Mouse (Mus musculus) testis, adult 2 months (tissue): ENCODE results near the gene Olfr346. TPM values are rescaled to one million over a fixed set of nuclear protein-coding genes. Genes with fewer than 3 reads are reported as not detected.

ENCODE experiments used
- H3K27ac ChIP-seq: fragments of 200-500 bp; 2 replicates; pipeline ENCODE4 v1.5.1; 2012; ENCODE audit warnings: low read depth, low read length; ENCODE audit not compliant: control insufficient read depth, insufficient read depth
- H3K27me3 ChIP-seq: fragments of 200-500 bp; 2 replicates; pipeline ENCODE4 v1.6.1; 2012; ENCODE audit warnings: mild to moderate bottlenecking, low read length, moderate library complexity; ENCODE audit not compliant: control insufficient read depth, insufficient read depth
- H3K36me3 ChIP-seq: fragments of 200-500 bp; 2 replicates; pipeline ENCODE4 v1.6.1; 2012; ENCODE audit warnings: mild to moderate bottlenecking, low read length; ENCODE audit not compliant: control insufficient read depth, insufficient read depth
- H3K4me1 ChIP-seq: fragments of 200-500 bp; 2 replicates; pipeline ENCODE4 v1.6.1; 2012; ENCODE audit warnings: low read length; ENCODE audit not compliant: control insufficient read depth, insufficient read depth
- H3K4me3 ChIP-seq: fragments of 200-500 bp; 2 replicates; pipeline ENCODE4 v1.5.1; 2012; ENCODE audit warnings: low read depth, mild to moderate bottlenecking, low read length, moderate library complexity, mixed read lengths; ENCODE audit not compliant: control insufficient read depth
- CTCF ChIP-seq: fragments of 200-500 bp; IDR thresholded peaks from 2 replicates; pipeline ENCODE4 v1.5.1; 2012; ENCODE audit warnings: low read depth, mild to moderate bottlenecking, inconsistent platforms, low read length, moderate library complexity; ENCODE audit not compliant: control insufficient read depth, insufficient read depth, insufficient replicate concordance
- POLR2A ChIP-seq: fragments of 200-500 bp; IDR thresholded peaks from 2 replicates; pipeline ENCODE4 v1.6.1; 2012; ENCODE audit warnings: low read depth, mild to moderate bottlenecking, inconsistent platforms, low read length, moderate library complexity; ENCODE audit not compliant: control insufficient read depth
- polyA plus RNA-seq: library from polyadenylated mRNA; depleted of rRNA; stranded (reverse); fragments of >200 nt; gene quantifications from 2 replicates; pipeline ENCODE4 v1.2.3, GENCODE M21; 2012; rRNA removed

Gene Olfr346
- polyA plus RNA-seq: not detected in 2 replicates

GRCm38 (mm10) chr2:36685488-36685887 lies at the start of gene Olfr346:
Gene Olfr346, plus strand, starts transcription at chr2:36685788.
- H3K4me1 ChIP-seq: no peaks in the 10 kb centered on the region
- TF ChIP-seq CTCF (no peak), POLR2A (no peak)

DNA sequence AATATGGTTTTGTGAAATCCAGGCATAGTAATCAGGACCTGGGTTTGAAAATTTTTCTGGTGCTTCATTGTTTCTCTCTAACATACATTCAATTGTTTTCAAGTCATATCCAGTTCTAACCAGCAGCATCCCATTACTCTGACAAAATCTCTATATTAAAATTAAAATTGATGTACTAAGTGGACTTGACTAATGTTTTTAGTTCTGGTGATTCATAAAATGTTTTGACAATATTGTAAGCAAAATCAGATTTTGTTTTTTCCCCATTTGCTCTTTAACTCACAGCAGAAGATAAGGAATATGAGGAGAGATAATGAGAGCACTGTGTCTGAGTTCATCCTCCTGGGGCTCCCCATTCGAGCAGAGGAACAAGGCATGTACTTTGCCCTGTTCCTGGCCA lies 45.8 kb upstream of the Olfr346 start, which contains the start of gene Olfr345:
TSS of gene Olfr345 (plus strand) at position 301 of the 400 bp plus-strand sequence.
- TF ChIP-seq POLR2A (no peak), CTCF (no peak)
- no peaks in the 10 kb centered on the region for H3K4me1 ChIP-seq
- no peak within 1 kb of the TSS for H3K4me3 ChIP-seq
- H3K36me3 ChIP-seq: no peaks in the 10 kb centered on the region
- H3K27ac ChIP-seq: no peak within 1 kb of the TSS
- no peaks in the 10 kb centered on the region for H3K27me3 ChIP-seq

More at GRCm38 (mm10) chr2:36685488-36685887, at the start of gene Olfr346:
- H3K4me3 ChIP-seq: no peak within 1 kb of the TSS
- H3K27me3 ChIP-seq: no peaks in the 10 kb centered on the region
- no peak within 1 kb of the TSS for H3K27ac ChIP-seq
- no peaks in the 10 kb centered on the region for H3K36me3 ChIP-seq

GRCm38 (mm10) chr2:36731602-36732001 lies 46.0 kb downstream of the Olfr346 start, which contains the start of gene Olfr347:
Gene Olfr347, plus strand, starts transcription at chr2:36731902.
- TF ChIP-seq POLR2A: no peak
- no peak for TF ChIP-seq CTCF
- H3K4me3 ChIP-seq: no peak within 1 kb of the TSS
- no peaks in the 10 kb centered on the region for H3K36me3 ChIP-seq
- no peaks in the 10 kb centered on the region for H3K4me1 ChIP-seq
- H3K27me3 ChIP-seq: no peaks in the 10 kb centered on the region
- no peak within 1 kb of the TSS for H3K27ac ChIP-seq

GRCm38 (mm10) chr2:36736226-36736625 lies 50.6 kb downstream of the Olfr346 start:
- TF ChIP-seq CTCF (no peak), POLR2A (no peak)
- Histone ChIP-seq H3K27ac (no peak overlapping the region), H3K4me3 (no peak overlapping the region), H3K27me3 (no peaks in the 10 kb centered on the region), H3K4me1 (no peaks in the 10 kb centered on the region), H3K36me3 (no peaks in the 10 kb centered on the region)

Other genes with a start within 250 kb of the Olfr346 start
- gene Olfr340, start 233.2 kb upstream of the Olfr346 start, polyA plus RNA-seq: not detected in 2 replicates
- not detected in 2 replicates for gene Olfr341, start 203.3 kb upstream of the Olfr346 start, polyA plus RNA-seq
- not detected in 2 replicates for gene Olfr342, start 160.8 kb upstream of the Olfr346 start, polyA plus RNA-seq
- gene Olfr344, start 119.1 kb upstream of the Olfr346 start, polyA plus RNA-seq: not detected in 2 replicates
- gene Olfr345, start 45.7 kb upstream of the Olfr346 start, polyA plus RNA-seq: not detected in 2 replicates
- gene Olfr347, start 46.1 kb downstream of the Olfr346 start, polyA plus RNA-seq: not detected in 2 replicates
- not detected in 2 replicates for gene Olfr348, start 98.5 kb downstream of the Olfr346 start, polyA plus RNA-seq
- not detected in 2 replicates for gene Olfr50, start 104.8 kb downstream of the Olfr346 start, polyA plus RNA-seq
- gene Olfr3, start 131.2 kb downstream of the Olfr346 start, polyA plus RNA-seq: not detected in 2 replicates
- not detected in 2 replicates for gene Olfr350, start 160.5 kb downstream of the Olfr346 start, polyA plus RNA-seq
- gene Olfr351, start 176.9 kb downstream of the Olfr346 start, polyA plus RNA-seq: not detected in 2 replicates
- not detected in 2 replicates for gene Olfr352, start 182.7 kb downstream of the Olfr346 start, polyA plus RNA-seq
- not detected in 2 replicates for gene Olfr353, start 207.1 kb downstream of the Olfr346 start, polyA plus RNA-seq
- gene Olfr354, start 219.9 kb downstream of the Olfr346 start, polyA plus RNA-seq: not detected in 2 replicates
- not detected in 2 replicates for gene Olfr355, start 243.1 kb downstream of the Olfr346 start, polyA plus RNA-seq